Mouse (Mus musculus) erythroblast, adult 5-6 weeks (primary cell): ENCODE results near the gene Mgll. TPM values are rescaled to one million over a fixed set of nuclear protein-coding genes. Genes with fewer than 3 reads are reported as not detected.

Source experiments
- ATAC-seq: replicated peaks from 2 replicates; pipeline ENCODE4 v1.8.0; 2016; ENCODE audit warnings: moderate number of reproducible peaks, mild to moderate bottlenecking, moderate TSS enrichment, inconsistent platforms; ENCODE audit not compliant: poor library complexity, low FRiP score, severe bottlenecking
- total RNA-seq, 2 experiments: library from RNA; stranded (forward) in 1 of 2; stranded (reverse) in 1 of 2; fragments of 150-400 nt in 1 of 2; fragments of 200-764, 138-1000 nt in 1 of 2; gene quantifications; 2 replicates each; pipeline versions ENCODE4 v1.2.3 to v1.2.4; 2015 to 2017; ENCODE audit warnings: low replicate concordance in 2 of 2

The Mgll gene
- total RNA-seq, 2 experiments from 2014 or later: 29.8 to 44.1 TPM

DNA sequence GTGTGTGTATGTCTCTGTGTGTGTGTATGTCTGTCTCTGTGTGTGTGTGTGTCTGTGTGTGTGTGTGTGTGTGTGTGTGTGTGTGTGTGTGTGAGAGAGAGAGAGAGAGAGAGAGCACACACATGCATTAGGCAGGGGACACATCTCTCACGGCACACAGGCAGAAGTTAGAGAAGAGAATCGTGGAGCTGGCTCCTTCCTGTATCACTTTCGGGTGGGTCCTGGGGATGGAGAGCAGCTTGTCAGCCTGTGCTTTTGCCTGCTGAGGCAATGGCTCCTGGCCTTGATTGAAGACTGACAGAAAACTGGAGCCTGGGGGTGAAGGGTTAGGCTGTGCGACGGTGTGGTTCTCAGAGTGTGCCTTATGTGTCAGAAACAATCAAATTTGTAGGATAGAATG, 8.2 kb upstream of the Mgll start:
- no peak for ATAC-seq

GRCm38 (mm10) chr6:88717143-88718032, 6.8 kb upstream of the Mgll start:
- no peak for ATAC-seq

GRCm38 (mm10) chr6:88718033-88718725, 6.0 kb upstream of the Mgll start:
- no peak for ATAC-seq

- no peak for ATAC-seq
These were observed 3.2 kb upstream of the Mgll start for GRCm38 (mm10) chr6:88721059-88721458.

DNA sequence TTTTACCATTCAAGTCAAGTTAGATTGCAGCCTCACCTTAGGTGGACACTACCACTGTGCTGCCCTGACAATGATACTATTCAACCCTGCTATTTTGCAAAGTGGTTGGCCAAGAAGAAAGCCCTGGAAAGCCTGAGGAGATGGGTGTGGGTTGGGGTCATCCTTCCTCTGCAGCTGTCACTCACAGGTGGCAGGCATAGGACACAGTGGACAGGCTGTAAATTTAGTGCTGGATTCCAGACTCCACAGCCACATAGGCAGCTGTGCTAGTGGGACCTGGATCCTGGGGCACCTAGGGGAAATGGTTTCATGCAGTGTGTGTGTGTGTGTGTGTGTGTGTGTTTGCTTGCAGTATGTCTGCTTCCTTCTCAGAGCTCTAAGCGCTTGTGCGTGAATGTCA, 1.3 kb upstream of the Mgll start:
- no peak for ATAC-seq

DNA sequence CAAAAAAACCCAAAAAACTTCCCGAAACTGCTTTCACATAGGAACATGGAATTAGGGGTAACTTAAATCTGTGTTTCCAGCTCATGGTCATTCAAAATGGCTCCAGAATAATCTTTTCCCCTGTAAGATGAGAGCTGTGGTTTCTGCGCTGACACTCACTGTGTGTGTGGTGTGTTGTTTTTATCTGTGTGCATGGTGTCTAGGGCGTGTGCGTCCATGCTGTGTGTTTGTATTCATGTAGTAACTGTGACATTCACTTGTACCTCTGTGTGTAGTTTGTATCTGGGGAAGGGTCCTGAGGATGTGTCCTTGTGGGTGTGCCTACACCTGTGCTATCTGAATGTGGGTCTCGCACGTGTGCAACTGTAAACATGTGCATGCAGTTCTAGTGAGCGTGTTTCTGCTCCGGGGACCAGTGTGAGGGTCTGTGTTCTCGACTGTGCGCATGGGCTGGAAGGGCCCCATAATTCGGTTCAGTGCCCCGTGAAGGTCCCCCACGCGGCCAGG, 353 bp upstream of the Mgll start:
- ATAC-seq: peak; percentile 15; the same call in 1 of the 2 replicates

DNA sequence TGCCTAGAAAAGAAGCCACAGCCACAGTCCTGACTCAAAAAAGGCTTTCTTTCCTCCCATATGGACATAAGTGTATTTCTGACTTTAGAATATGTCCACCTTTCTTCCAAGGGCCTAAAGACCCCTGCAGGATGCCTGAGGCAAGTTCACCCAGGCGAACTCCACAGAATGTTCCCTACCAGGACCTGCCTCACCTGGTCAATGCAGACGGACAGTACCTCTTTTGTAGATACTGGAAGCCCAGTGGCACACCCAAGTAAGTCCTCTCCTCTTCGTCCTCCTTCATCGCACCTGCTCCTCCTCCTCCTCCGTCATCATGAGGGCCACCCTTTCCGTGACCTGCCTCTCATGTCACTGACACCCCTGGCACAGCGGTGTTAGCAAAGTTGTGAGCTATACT, 1.4 kb downstream of the Mgll start:
- ATAC-seq: peak; percentile 69

DNA sequence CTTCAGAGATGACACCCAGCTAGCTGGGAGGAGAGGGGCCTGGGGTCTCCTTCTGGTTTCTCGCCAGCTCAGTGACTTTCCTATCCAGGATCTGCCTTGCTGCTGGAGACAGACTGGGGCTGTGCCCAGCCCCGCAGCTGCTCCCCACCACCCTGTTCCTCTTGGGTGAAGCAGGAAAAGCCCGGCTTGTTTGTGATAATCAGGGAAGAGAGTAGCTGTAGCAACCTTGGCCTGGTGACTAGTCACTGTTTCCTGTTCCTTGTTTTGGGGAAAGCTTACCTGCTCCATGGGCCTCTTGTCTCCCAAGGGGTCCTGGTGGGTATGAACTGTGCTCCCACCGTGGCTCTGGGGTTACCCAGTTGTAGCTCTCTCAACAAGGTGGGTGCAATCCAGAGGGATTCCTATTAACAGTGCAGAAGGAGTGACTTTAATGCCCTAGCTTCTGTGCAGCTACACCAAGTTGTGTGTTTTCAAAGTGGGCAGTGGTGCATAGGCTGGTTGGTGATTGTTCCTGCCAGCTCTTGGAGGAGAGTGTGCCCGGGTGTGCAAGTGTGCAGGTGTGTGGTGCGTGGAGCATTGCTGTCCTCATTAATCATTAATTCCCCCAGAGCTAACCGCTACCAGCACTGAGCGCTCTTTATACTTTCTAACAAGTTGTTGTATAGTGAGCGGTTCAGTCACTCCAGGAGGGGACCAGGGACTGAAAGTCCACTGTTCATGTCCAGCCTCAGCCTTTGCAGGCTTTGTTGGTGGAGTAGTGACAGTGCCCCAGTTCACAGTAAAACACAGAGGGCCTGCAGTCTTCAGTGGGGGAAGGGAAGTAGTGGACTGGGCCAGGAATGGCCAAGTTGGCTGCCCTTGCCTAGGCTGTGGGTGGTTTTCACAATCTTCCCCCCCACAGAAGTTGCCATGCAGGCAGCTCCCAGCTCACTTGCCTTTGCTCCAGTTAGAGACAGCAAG, 2.3 kb downstream of the Mgll start:
- ATAC-seq: no peak

DNA sequence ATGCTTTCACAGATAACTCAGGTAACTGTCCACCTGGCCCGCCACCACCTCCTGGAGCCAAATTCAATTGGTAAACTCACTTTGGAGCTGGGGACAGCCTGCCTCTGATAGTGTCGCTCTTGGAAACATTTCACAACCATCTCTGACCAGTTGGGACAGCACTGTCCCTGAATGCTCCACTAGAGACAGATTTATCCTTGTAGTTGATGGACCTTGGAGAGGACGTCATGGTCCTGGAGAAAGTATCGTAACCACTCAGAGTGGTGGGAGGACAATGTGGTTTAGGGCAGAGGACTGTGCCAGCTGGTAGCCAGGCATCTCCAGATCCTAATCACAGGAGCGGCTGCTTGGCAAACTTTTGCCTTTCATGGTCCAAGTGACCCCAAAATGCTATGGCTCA, 3.3 kb downstream of the Mgll start:
- no peak for ATAC-seq

DNA sequence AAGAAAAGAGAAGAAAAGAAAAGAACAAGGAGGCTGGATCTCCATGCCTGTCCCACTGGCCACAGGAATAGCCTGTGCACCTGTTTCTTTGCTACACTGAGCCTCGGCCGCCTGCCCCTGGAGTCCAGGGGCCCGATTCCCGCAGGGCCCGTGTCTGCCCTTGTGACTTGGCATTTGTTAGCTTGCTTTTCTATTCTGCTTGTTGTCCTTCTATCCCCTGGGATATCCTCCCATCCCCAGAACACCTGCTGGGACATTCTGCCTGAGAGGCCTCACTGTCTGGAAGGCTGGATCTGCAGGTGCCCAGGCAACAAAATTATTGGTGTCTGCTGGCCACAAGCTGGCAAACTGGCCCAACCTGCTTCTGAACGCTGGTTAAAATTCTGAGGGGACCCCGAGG, 3.8 kb downstream of the Mgll start:
- ATAC-seq: no peak

- ATAC-seq: no peak
These were observed 4.3 kb downstream of the Mgll start for GRCm38 (mm10) chr6:88728515-88728914.

GRCm38 (mm10) chr6:88731211-88731751, 7.1 kb downstream of the Mgll start:
- ATAC-seq: peak; percentile 86

DNA sequence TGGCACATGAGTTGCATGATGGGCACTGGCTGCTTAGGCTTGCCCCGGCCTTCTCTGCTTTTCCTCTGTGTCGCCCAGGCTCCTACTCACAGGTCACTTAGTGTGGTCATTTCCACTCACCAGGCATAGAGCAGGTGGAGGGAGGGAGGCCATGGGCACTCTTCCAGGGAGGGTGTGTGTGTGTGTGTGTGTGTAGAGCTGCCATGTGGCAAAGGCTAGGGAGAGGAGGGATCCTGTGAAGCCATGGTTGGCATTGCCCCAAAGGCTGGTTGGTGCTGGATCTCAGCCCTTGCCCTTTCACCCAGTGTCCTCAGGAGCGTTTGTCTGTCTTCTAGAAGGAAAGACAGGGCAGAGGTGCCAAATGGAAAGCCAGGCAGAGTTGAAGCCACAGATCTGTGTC, 7.8 kb downstream of the Mgll start:
- peak; percentile 14 for ATAC-seq

- no peak for ATAC-seq
These were observed 8.7 kb downstream of the Mgll start for GRCm38 (mm10) chr6:88732643-88733613.

- no peak for ATAC-seq
These were observed 12.1 kb downstream of the Mgll start for GRCm38 (mm10) chr6:88736337-88736736.

DNA sequence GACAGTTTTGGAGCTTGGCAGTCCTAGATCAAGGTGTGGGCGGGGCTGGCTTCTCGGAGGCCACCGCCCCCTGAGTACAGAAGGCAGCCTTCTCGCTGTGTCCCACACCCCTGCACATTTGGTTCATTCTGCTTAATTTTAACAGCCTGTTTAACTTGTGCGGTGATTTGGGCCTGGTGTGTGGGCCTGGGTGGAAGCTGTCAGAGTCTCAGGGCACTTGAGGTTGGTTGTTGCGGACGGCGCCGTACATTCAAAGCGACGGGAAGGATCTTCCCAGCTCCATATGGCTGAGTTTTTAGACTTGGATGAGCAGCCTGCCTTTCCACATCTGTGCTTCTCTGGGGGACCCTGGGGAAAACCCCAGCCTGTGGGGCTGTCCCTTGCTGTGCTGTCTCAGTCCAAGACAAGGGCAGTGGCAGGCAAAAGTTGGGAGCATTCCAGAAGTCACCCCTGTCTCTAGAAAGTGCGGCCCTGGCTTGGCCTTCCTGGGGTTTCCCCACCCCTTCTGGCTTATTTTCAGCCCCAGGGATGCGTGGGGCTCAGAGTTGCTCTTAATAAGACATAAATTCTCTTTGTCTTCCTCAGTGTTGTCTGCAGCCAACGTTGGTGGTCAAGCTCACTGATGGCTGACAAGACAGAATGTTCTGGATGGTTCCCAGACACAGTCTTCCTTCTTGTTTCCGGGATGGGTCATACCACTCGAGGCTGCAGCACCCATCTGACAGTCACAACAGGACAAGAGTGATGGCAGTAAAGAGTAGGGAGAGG, 12.7 kb downstream of the Mgll start:
- peak; percentile 48 for ATAC-seq

GRCm38 (mm10) chr6:88737509-88737888, 13.3 kb downstream of the Mgll start:
- no peak for ATAC-seq

GRCm38 (mm10) chr6:88741041-88741440, 16.8 kb downstream of the Mgll start:
- ATAC-seq: peak; percentile 89
